Mouse (Mus musculus) embryonic facial prominence, embryonic 12.5 days (tissue): Measurements from ENCODE around the gene Jund. TPM values are rescaled to one million over a fixed set of nuclear protein-coding genes. Genes with fewer than 3 reads are reported as not detected.
A peak's percentile ranks its signal among the peaks of the same experiment; 100 is the strongest.

Experiments
- ATAC-seq: fragments of 200-750 bp; cut with Nextera tagmentation; 2 replicates; pipeline ENCODE4 v1.8.0; 2017; ENCODE audit not compliant: insufficient number of reproducible peaks, insufficient read depth, low FRiP score, low TSS enrichment
- H3K27ac ChIP-seq: fragments of 300-500 bp; sonication (generic); 2 replicates; pipeline ENCODE4 v1.5.1; 2016; ENCODE audit warnings: mild to moderate bottlenecking
- H3K27me3 ChIP-seq: fragments of 300-500 bp; sonication (generic); 2 replicates; pipeline ENCODE4 v1.6.1; 2016; ENCODE audit warnings: mild to moderate bottlenecking, moderate library complexity
- H3K36me3 ChIP-seq: fragments of 300-500 bp; sonication (generic); 2 replicates; pipeline ENCODE4 v1.6.1; 2016; ENCODE audit warnings: mild to moderate bottlenecking
- H3K4me1 ChIP-seq: fragments of 300-500 bp; sonication (generic); 2 replicates; pipeline ENCODE4 v1.6.1; 2016
- H3K4me2 ChIP-seq: fragments of 300-500 bp; sonication (generic); replicated peaks from 2 replicates; pipeline ENCODE4 v1.6.1; 2016; ENCODE audit warnings: mild to moderate bottlenecking, moderate library complexity
- H3K4me3 ChIP-seq: fragments of 300-500 bp; sonication (generic); 2 replicates; pipeline ENCODE4 v1.5.1; 2016; ENCODE audit warnings: mild to moderate bottlenecking
- H3K9ac ChIP-seq: fragments of 300-500 bp; sonication (generic); 2 replicates; pipeline ENCODE4 v1.6.1; 2016; ENCODE audit warnings: mild to moderate bottlenecking, moderate library complexity
- H3K9me3 ChIP-seq: fragments of 300-500 bp; sonication (generic); 2 replicates; pipeline ENCODE4 v1.6.1; 2016; ENCODE audit warnings: mild to moderate bottlenecking, moderate library complexity
- WGBS: fragments of 180-500 bp; shearing (Covaris S2); methylation state at CpG from one replicate; pipeline ENCODE4 v1.1.7; 2016; 5-methylcytosine and 5-hydroxymethylcytosine counted together
- polyA plus RNA-seq: library from polyadenylated mRNA; unstranded; fragments of >200 nt; fragmentation: Nextera tagmentation; extraction: Ambion mirVana; gene quantifications from 2 replicates; pipeline ENCODE4 v1.2.1, GENCODE M21; 2016

The Jund gene
- polyA plus RNA-seq, 1 experiment from 2014 or later = 150 TPM

GRCm38 (mm10) chr8:70660273-70660725, 38.5 kb upstream of the Jund start, which contains the start of gene Pgpep1:
Gene Pgpep1, minus strand, starts transcription at chr8:70660388.
- H3K27ac ChIP-seq = peak within 1 kb of the TSS; percentile 72
- H3K4me2 ChIP-seq = peak within 1 kb of the TSS; percentile 84
- H3K4me1 ChIP-seq = peaks cover 19% of the 10 kb centered on the region
- peaks cover 17% of the 10 kb centered on the region for H3K36me3 ChIP-seq
- no peaks in the 10 kb centered on the region for H3K9me3 ChIP-seq
- no peaks in the 10 kb centered on the region for H3K27me3 ChIP-seq
- peak; percentile 31 for ATAC-seq
- 5% methylated on average over 14 of the region's 14 CpGs for WGBS
- peak within 1 kb of the TSS; percentile 67 for H3K9ac ChIP-seq
- H3K4me3 ChIP-seq = peak within 1 kb of the TSS; percentile 77

- Histone ChIP-seq H3K27ac (no peak overlapping the region), H3K4me1 (peaks cover 9% of the 10 kb centered on the region), H3K9ac (no peak overlapping the region), H3K4me3 (no peak overlapping the region), H3K27me3 (no peaks in the 10 kb centered on the region), H3K36me3 (no peaks in the 10 kb centered on the region), H3K9me3 (no peaks in the 10 kb centered on the region), H3K4me2 (no peak overlapping the region)
- 66% methylated on average over 4 of the region's 4 CpGs for WGBS
- no peak for ATAC-seq
Measured at GRCm38 (mm10) chr8:70663691-70664090, 35.1 kb upstream of the Jund start.

GRCm38 (mm10) chr8:70664631-70665030, 34.1 kb upstream of the Jund start:
- Histone ChIP-seq H3K27ac (no peak overlapping the region), H3K9ac (no peak overlapping the region), H3K27me3 (no peaks in the 10 kb centered on the region), H3K9me3 (no peaks in the 10 kb centered on the region), H3K4me1 (peaks cover 6% of the 10 kb centered on the region; the same call in 1 of the 2 replicates), H3K36me3 (no peaks in the 10 kb centered on the region), H3K4me2 (no peak overlapping the region), H3K4me3 (no peak overlapping the region)
- 87% methylated on average over 3 of the region's 3 CpGs for WGBS
- no peak for ATAC-seq

- Histone ChIP-seq H3K9ac (no peak overlapping the region), H3K9me3 (no peaks in the 10 kb centered on the region), H3K4me2 (no peak overlapping the region), H3K4me3 (no peak overlapping the region), H3K36me3 (no peaks in the 10 kb centered on the region), H3K27me3 (no peaks in the 10 kb centered on the region), H3K27ac (no peak overlapping the region), H3K4me1 (peaks cover under 1% of the 10 kb centered on the region; the same call in 1 of the 2 replicates)
- no peak for ATAC-seq
- 46% methylated on average over 2 of the region's 2 CpGs for WGBS
Measured at GRCm38 (mm10) chr8:70665599-70665998, 33.1 kb upstream of the Jund start.

- no peaks in the 10 kb centered on the region for H3K9me3 ChIP-seq
- H3K4me3 ChIP-seq = no peak overlapping the region
- no peaks in the 10 kb centered on the region for H3K36me3 ChIP-seq
- WGBS = 74% methylated on average over 5 of the region's 5 CpGs
- H3K27ac ChIP-seq = no peak overlapping the region
- no peak for ATAC-seq
- H3K4me1 ChIP-seq = no peaks in the 10 kb centered on the region
- H3K4me2 ChIP-seq = no peak overlapping the region
- no peak overlapping the region for H3K9ac ChIP-seq
- no peaks in the 10 kb centered on the region for H3K27me3 ChIP-seq
Measured at GRCm38 (mm10) chr8:70667071-70667470, 31.7 kb upstream of the Jund start.

GRCm38 (mm10) chr8:70671615-70672324, 27.0 kb upstream of the Jund start:
- Histone ChIP-seq H3K4me2 (no peak overlapping the region), H3K27me3 (no peaks in the 10 kb centered on the region), H3K4me3 (no peak overlapping the region), H3K4me1 (peaks cover 13% of the 10 kb centered on the region), H3K9me3 (no peaks in the 10 kb centered on the region), H3K9ac (no peak overlapping the region), H3K27ac (no peak overlapping the region), H3K36me3 (no peaks in the 10 kb centered on the region; the same call in 1 of the 2 replicates)
- ATAC-seq = no peak
- WGBS = 63% methylated on average over 10 of the region's 10 CpGs

GRCm38 (mm10) chr8:70672325-70673078, 26.2 kb upstream of the Jund start:
- Histone ChIP-seq H3K4me3 (peak overlapping the region; percentile 62), H3K9ac (peak overlapping the region; percentile 25; the same call in 1 of the 2 replicates), H3K9me3 (no peaks in the 10 kb centered on the region), H3K27me3 (no peaks in the 10 kb centered on the region), H3K36me3 (peaks cover 4% of the 10 kb centered on the region; the same call in 1 of the 2 replicates), H3K27ac (peak overlapping the region; percentile 68), H3K4me1 (peaks cover 13% of the 10 kb centered on the region), H3K4me2 (peak overlapping the region; percentile 41)
- WGBS = 43% methylated on average over 19 of the region's 19 CpGs
- no peak; the same call in 1 of the 2 replicates for ATAC-seq

GRCm38 (mm10) chr8:70673079-70673856, 25.5 kb upstream of the Jund start, which contains the start of gene Lsm4:
Gene Lsm4, plus strand, starts transcription at chr8:70673248.
- under 1% methylated on average over 60 of the region's 60 CpGs for WGBS
- peak; percentile 92 for ATAC-seq
- no peaks in the 10 kb centered on the region for H3K9me3 ChIP-seq
- H3K4me1 ChIP-seq = peaks cover 13% of the 10 kb centered on the region
- H3K27ac ChIP-seq = peak within 1 kb of the TSS; percentile 92
- H3K4me2 ChIP-seq = peak within 1 kb of the TSS; percentile 57
- H3K9ac ChIP-seq = peak within 1 kb of the TSS; percentile 70
- H3K4me3 ChIP-seq = peak within 1 kb of the TSS; percentile 62
- peaks cover 12% of the 10 kb centered on the region for H3K36me3 ChIP-seq
- H3K27me3 ChIP-seq = no peaks in the 10 kb centered on the region

- Histone ChIP-seq H3K9me3 (no peaks in the 10 kb centered on the region), H3K27ac (peak overlapping the region; percentile 92), H3K4me2 (peak overlapping the region; percentile 57), H3K4me3 (peak overlapping the region; percentile 62), H3K36me3 (peaks cover 20% of the 10 kb centered on the region), H3K4me1 (peaks cover 13% of the 10 kb centered on the region), H3K9ac (peak overlapping the region; percentile 70), H3K27me3 (no peaks in the 10 kb centered on the region)
- 88% methylated on average over 3 of the region's 3 CpGs for WGBS
- 0 out of 2 replicates have a peak, but pooled peaks have one; percentile 16 for ATAC-seq
Measured at GRCm38 (mm10) chr8:70674109-70674508, 24.6 kb upstream of the Jund start.

- ATAC-seq = no peak
Measured at GRCm38 (mm10) chr8:70674716-70675115, 24.0 kb upstream of the Jund start.

GRCm38 (mm10) chr8:70675336-70675735, 23.4 kb upstream of the Jund start:
- no peak for ATAC-seq
- Histone ChIP-seq H3K27me3 (no peaks in the 10 kb centered on the region), H3K36me3 (peaks cover 32% of the 10 kb centered on the region), H3K27ac (no peak overlapping the region), H3K4me2 (no peak overlapping the region), H3K9me3 (no peaks in the 10 kb centered on the region), H3K4me1 (peaks cover 13% of the 10 kb centered on the region), H3K4me3 (no peak overlapping the region), H3K9ac (no peak overlapping the region)
- WGBS = 88% methylated on average over 1 of the region's 1 CpGs

More at GRCm38 (mm10) chr8:70674716-70675115, 24.0 kb upstream of the Jund start:
- Histone ChIP-seq H3K4me2 (peak overlapping the region; percentile 57; the same call in 1 of the 2 replicates), H3K27me3 (no peaks in the 10 kb centered on the region), H3K9ac (no peak overlapping the region), H3K4me1 (peaks cover 13% of the 10 kb centered on the region), H3K27ac (peak overlapping the region; percentile 92), H3K9me3 (no peaks in the 10 kb centered on the region), H3K36me3 (peaks cover 26% of the 10 kb centered on the region), H3K4me3 (peak overlapping the region; percentile 62; the same call in 1 of the 2 replicates)
- 54% methylated on average over 4 of the region's 4 CpGs for WGBS
